Mouse (Mus musculus) macrophage (primary cell): ENCODE results near the gene Zdhhc23. TPM values are rescaled to one million over a fixed set of nuclear protein-coding genes. Genes with fewer than 3 reads are reported as not detected.

Experiments
- H3K27ac ChIP-seq: fragments of 350-480 bp; formaldehyde crosslinking; 2 replicates; pipeline ENCODE4 v1.9.0; 2021
- H3K36me3 ChIP-seq: fragments of 350-480 bp; formaldehyde crosslinking; 2 replicates; pipeline ENCODE4 v1.9.0; 2021; ENCODE audit errors: inconsistent target
- H3K4me3 ChIP-seq: fragments of 350-480 bp; formaldehyde crosslinking; 2 replicates; pipeline ENCODE4 v1.9.0; 2021; ENCODE audit errors: inconsistent target
- H3K79me2 ChIP-seq: fragments of 350-480 bp; formaldehyde crosslinking; 2 replicates; pipeline ENCODE4 v1.9.0; 2021; ENCODE audit errors: inconsistent target
- WGBS: methylation state at CpG from one replicate; pipeline ENCODE4 v1.1.7; 2026; ENCODE audit warnings: inconsistent platforms; ENCODE audit not compliant: missing documents; 5-methylcytosine and 5-hydroxymethylcytosine counted together
- polyA plus RNA-seq: library from polyadenylated mRNA; stranded (reverse); fragments of 250-400 nt; gene quantifications from 3 replicates; pipeline ENCODE4 v1.2.4, GENCODE M21; 2018; ENCODE audit warnings: inconsistent platforms

The Zdhhc23 gene
- polyA plus RNA-seq, 1 experiment from 2014 or later = 0.47 TPM

- Histone ChIP-seq H3K27ac (no peak overlapping the region), H3K79me2 (no peaks in the 10 kb centered on the region), H3K4me3 (no peak overlapping the region), H3K36me3 (no peaks in the 10 kb centered on the region)
- WGBS = 87% methylated on average over 3 of the region's 3 CpGs
These were observed 34.2 kb downstream of the Zdhhc23 start for GRCm38 (mm10) chr16:43945351-43945750.

- WGBS = 92% methylated on average over 4 of the region's 4 CpGs
- no peak overlapping the region for H3K27ac ChIP-seq
- no peaks in the 10 kb centered on the region for H3K36me3 ChIP-seq
- no peaks in the 10 kb centered on the region for H3K79me2 ChIP-seq
- no peak overlapping the region for H3K4me3 ChIP-seq
These were observed 38.7 kb downstream of the Zdhhc23 start for GRCm38 (mm10) chr16:43940846-43941245.

GRCm38 (mm10) chr16:43935892-43936291 lies 43.7 kb downstream of the Zdhhc23 start:
- no peaks in the 10 kb centered on the region for H3K79me2 ChIP-seq
- no peak overlapping the region for H3K27ac ChIP-seq
- no peaks in the 10 kb centered on the region for H3K36me3 ChIP-seq
- 98% methylated on average over 3 of the region's 3 CpGs for WGBS
- H3K4me3 ChIP-seq = no peak overlapping the region

GRCm38 (mm10) chr16:43935367-43935766 lies 44.2 kb downstream of the Zdhhc23 start:
- H3K36me3 ChIP-seq = no peaks in the 10 kb centered on the region
- H3K4me3 ChIP-seq = no peak overlapping the region
- WGBS = 90% methylated on average over 3 of the region's 3 CpGs

GRCm38 (mm10) chr16:43934856-43935255 lies 44.7 kb downstream of the Zdhhc23 start:
- WGBS = 97% methylated on average over 8 of the region's 8 CpGs
- no peaks in the 10 kb centered on the region for H3K79me2 ChIP-seq
- H3K4me3 ChIP-seq = no peak overlapping the region
- no peaks in the 10 kb centered on the region for H3K36me3 ChIP-seq
- no peak overlapping the region for H3K27ac ChIP-seq

More at GRCm38 (mm10) chr16:43935367-43935766, 44.2 kb downstream of the Zdhhc23 start:
- Histone ChIP-seq H3K27ac (no peak overlapping the region), H3K79me2 (no peaks in the 10 kb centered on the region)

GRCm38 (mm10) chr16:43933041-43933440 lies 46.5 kb downstream of the Zdhhc23 start:
- 91% methylated on average over 5 of the region's 6 CpGs for WGBS
- H3K27ac ChIP-seq = no peak overlapping the region
- no peaks in the 10 kb centered on the region for H3K36me3 ChIP-seq
- no peaks in the 10 kb centered on the region for H3K79me2 ChIP-seq
- H3K4me3 ChIP-seq = no peak overlapping the region

GRCm38 (mm10) chr16:43932319-43932718 lies 47.3 kb downstream of the Zdhhc23 start:
- no peak overlapping the region for H3K27ac ChIP-seq
- H3K36me3 ChIP-seq = no peaks in the 10 kb centered on the region
- H3K79me2 ChIP-seq = no peaks in the 10 kb centered on the region
- 92% methylated on average over 7 of the region's 7 CpGs for WGBS
- no peak overlapping the region for H3K4me3 ChIP-seq

- WGBS = 95% methylated on average over 3 of the region's 3 CpGs
- Histone ChIP-seq H3K27ac (no peak overlapping the region), H3K4me3 (no peak overlapping the region), H3K79me2 (no peaks in the 10 kb centered on the region), H3K36me3 (no peaks in the 10 kb centered on the region)
These were observed 48.1 kb downstream of the Zdhhc23 start for GRCm38 (mm10) chr16:43931502-43931901.

- H3K79me2 ChIP-seq = no peaks in the 10 kb centered on the region
- no peak overlapping the region for H3K27ac ChIP-seq
- H3K4me3 ChIP-seq = no peak overlapping the region
- no peaks in the 10 kb centered on the region for H3K36me3 ChIP-seq
These were observed 49.0 kb downstream of the Zdhhc23 start for GRCm38 (mm10) chr16:43930577-43930976.

GRCm38 (mm10) chr16:43926341-43926859 lies 53.2 kb downstream of the Zdhhc23 start, which contains the start of gene Qtrt2:
Gene Qtrt2, minus strand, starts transcription at chr16:43926809.
- Histone ChIP-seq H3K36me3 (no peaks in the 10 kb centered on the region), H3K79me2 (no peaks in the 10 kb centered on the region), H3K4me3 (no peak within 1 kb of the TSS), H3K27ac (no peak within 1 kb of the TSS)
- WGBS = 83% methylated on average over 6 of the region's 6 CpGs

GRCm38 (mm10) chr16:43925846-43926245 lies 53.7 kb downstream of the Zdhhc23 start:
- Histone ChIP-seq H3K79me2 (no peaks in the 10 kb centered on the region), H3K27ac (no peak overlapping the region), H3K36me3 (no peaks in the 10 kb centered on the region), H3K4me3 (no peak overlapping the region)
- 92% methylated on average over 1 of the region's 1 CpGs for WGBS

- 86% methylated on average over 6 of the region's 6 CpGs for WGBS
- Histone ChIP-seq H3K36me3 (no peaks in the 10 kb centered on the region), H3K4me3 (no peak overlapping the region), H3K27ac (no peak overlapping the region), H3K79me2 (no peaks in the 10 kb centered on the region)
These were observed 54.5 kb downstream of the Zdhhc23 start for GRCm38 (mm10) chr16:43925001-43925558.

GRCm38 (mm10) chr16:43922630-43923029 lies 57.0 kb downstream of the Zdhhc23 start:
- WGBS = 78% methylated on average over 3 of the region's 3 CpGs
- Histone ChIP-seq H3K36me3 (no peaks in the 10 kb centered on the region), H3K27ac (no peak overlapping the region), H3K79me2 (no peaks in the 10 kb centered on the region), H3K4me3 (no peak overlapping the region)

GRCm38 (mm10) chr16:43922024-43922423 lies 57.6 kb downstream of the Zdhhc23 start:
- Histone ChIP-seq H3K27ac (no peak overlapping the region), H3K36me3 (no peaks in the 10 kb centered on the region), H3K79me2 (no peaks in the 10 kb centered on the region), H3K4me3 (no peak overlapping the region)
- WGBS = 87% methylated on average over 2 of the region's 2 CpGs

- Histone ChIP-seq H3K27ac (no peak overlapping the region), H3K79me2 (no peaks in the 10 kb centered on the region), H3K4me3 (no peak overlapping the region), H3K36me3 (no peaks in the 10 kb centered on the region)
- 70% methylated on average over 3 of the region's 3 CpGs for WGBS
These were observed 60.7 kb downstream of the Zdhhc23 start for GRCm38 (mm10) chr16:43918867-43919266.
